Mouse (Mus musculus) cortical plate, adult 2 months (tissue): ENCODE results near the gene Creb3.

Experiments used
- CTCF ChIP-seq: fragments of 200-500 bp; IDR thresholded peaks from 2 replicates; pipeline ENCODE4 v1.5.1; 2011; ENCODE audit warnings: mild to moderate bottlenecking, control low read depth, low read length; ENCODE audit not compliant: insufficient read depth; ENCODE audit errors: extremely low read depth
- POLR2A ChIP-seq: fragments of 200-500 bp; IDR thresholded peaks from 2 replicates; pipeline ENCODE4 v1.6.1; 2011; ENCODE audit warnings: mild to moderate bottlenecking, low read length, control low read depth; ENCODE audit not compliant: insufficient read depth; ENCODE audit errors: extremely low read depth

GRCm38 (mm10) chr4:43579256-43579655, 17.1 kb downstream of the Creb3 start:
- TF ChIP-seq CTCF (no peak), POLR2A (no peak)
